Mouse (Mus musculus) spleen, postnatal 10 days (tissue): ENCODE measurements around the gene Dapp1.
"Not testable (repeated sequence)": the region's sequence is repeated elsewhere in the genome, so short reads cannot be mapped to it uniquely, and the experiment has no call there.

Source experiments
- DNase-seq, 2 experiments: peaks; one replicate each; pipeline ENCODE4 v3.0.0; 2021 to 2022; ENCODE audit warnings: low spot score in 2 of 2

Dapp1 gene

GRCm38 (mm10) chr3:137920594-137920993 is 60.8 kb downstream of the Dapp1 start:
- DNase-seq, result no peak

- DNase-seq, result no peak
Measured at GRCm38 (mm10) chr3:137919398-137919797, 61.9 kb downstream of the Dapp1 start.

- no peak for DNase-seq
Measured at GRCm38 (mm10) chr3:137918932-137919311, 62.4 kb downstream of the Dapp1 start.

DNA sequence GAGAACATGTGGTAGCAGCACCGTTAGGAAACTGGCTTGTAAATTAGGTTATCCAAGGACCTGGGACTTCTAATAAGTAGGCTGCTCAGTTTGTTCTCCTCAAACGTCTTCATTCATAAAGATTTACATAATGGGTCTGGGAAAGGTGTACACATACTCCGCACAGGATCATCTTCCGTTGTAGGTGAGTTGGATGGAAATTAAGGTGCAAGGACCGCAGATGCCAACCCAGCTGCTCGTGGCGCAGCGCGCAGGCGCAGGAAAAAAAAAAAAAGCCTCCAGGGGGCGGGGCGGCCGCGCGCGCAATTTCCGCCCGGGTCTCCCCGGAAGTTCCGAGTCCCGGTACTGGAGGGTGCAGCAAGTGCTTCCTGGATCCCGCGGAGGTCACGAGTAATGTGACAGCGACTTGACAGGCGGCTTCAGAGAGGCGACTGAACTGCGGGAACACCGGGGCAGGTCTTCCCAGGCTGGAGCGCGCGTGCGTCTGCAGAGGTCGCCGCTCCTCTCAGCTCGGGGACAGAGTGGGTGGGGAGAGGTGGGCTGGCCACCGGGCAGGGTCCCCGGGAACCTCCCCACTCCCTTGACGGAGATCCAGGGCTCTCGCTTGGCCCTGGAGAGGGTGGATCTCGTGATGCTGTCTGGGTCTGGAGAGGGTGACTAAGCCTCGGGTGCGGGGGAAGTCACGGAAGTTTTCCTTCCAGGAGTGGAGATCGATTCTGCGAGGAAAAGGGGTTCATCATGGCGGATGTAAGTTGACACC is 63.0 kb downstream of the Dapp1 start, which contains the start of gene Lamtor3:
TSS of gene Lamtor3 (plus strand) at position 335 of the 760 bp plus-strand sequence.
- peak; percentile 84 to 91 for DNase-seq

DNA sequence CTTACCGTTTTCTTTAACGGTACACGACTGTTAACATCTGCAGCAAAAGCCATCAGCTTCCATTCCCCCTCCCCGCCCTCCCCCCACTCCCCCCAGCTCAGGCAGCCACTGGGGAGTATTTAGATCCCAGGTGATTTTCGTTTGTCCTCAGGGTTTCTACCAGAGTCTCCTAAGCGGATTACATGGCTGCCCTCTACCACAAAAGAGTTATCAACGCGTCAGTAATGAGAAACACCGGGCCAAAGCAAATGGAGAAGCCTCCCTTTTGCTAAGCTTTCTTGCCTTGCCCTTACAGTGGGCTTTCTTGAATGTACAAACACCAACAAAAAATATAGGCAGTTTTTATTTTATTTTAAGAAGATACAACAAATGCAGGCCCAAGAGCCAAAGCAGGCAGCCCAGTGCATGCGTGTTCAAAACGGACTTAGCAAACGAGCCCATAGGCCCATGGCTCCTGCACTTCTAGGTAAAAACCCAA is 63.6 kb downstream of the Dapp1 start:
- no peak for DNase-seq

DNA sequence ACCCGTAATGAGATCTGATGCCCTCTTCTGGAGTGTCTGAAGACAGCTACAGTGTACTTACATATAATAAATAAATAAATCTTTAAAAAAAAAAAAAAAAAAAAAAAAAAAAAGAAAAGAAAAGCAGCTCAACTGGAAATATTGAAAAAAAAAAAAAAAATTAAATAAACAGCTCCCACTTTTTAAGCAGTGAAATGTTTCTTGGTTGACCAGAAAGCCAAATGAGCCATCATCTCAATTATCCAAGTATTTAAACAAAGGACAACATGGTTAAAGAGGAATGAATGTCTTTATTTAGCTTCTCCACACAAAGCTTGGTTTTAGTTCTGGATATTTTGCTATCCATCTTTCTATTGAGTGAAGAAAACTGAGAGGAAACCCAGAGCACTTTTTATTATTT is 66.8 kb downstream of the Dapp1 start:
- DNase-seq, result not testable (repeated sequence)

DNA sequence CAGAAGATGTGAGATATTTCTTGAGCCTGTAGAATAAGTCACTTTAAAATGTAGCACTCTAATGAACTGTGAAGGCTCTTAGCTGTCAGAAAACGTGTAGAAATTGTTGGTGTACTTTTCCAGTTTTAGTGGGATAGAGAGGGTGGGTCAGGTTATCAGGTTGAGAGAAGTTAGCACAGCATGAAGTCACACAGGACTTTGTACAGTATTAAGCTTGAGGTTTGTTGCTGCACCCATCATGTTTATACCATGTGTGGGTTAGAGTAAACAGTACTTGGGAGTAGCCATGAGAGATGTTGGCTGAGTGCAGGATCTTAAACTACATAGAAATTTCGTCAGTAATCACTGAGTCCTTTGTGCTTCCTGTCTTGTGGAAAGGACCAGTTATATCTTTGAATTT is 68.3 kb downstream of the Dapp1 start:
- DNase-seq, result no peak

- no peak for DNase-seq
Measured at GRCm38 (mm10) chr3:137900149-137900548, 81.2 kb downstream of the Dapp1 start.

DNA sequence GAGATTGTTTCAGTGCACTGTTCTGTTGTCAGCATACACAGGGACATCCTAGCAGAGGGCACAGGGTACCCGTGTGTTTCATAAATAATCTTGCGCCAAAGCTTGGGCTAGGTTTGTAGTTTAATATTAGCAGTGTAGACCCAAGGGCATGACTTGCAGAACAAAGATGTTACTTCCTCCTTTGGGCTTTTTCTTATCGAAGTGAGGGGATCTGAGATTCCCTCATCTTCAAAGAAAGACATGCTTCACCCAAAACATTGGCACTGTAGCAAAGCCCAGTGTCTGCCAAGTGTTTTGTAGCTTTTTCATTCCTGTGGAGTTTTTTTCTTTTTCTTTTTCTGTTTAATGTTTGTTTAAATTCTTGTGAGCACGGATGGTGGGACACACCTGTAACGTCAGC is 83.7 kb downstream of the Dapp1 start:
- no peak for DNase-seq

GRCm38 (mm10) chr3:137896867-137897266 is 84.5 kb downstream of the Dapp1 start:
- no peak for DNase-seq

GRCm38 (mm10) chr3:137896386-137896785 is 85.0 kb downstream of the Dapp1 start:
- no peak for DNase-seq

- DNase-seq, result peak in 1 of 2 experiments; percentile 37
Measured at GRCm38 (mm10) chr3:137895196-137895595, 86.1 kb downstream of the Dapp1 start.

DNA sequence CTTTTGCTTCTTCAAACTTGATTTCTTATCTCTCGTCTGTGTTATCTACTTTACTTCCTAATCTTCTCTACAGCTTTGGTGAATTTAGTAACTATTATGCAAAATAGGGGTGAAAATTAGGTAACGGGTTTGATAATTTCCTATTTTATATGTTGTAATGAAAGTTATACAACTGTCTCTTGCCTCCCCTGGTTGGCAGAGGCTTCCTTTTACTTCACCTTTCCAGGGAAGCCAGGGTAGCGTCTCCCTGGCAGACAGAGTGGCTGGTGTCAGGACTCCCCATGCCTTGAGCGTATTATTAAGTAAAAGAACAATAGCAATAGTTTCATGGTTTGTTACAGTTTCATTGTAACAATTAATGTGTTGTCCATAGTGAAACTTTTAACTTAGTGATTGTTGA is 87.6 kb downstream of the Dapp1 start:
- no peak for DNase-seq

GRCm38 (mm10) chr3:137892118-137892517 is 89.2 kb downstream of the Dapp1 start:
- DNase-seq, result no peak

GRCm38 (mm10) chr3:137891089-137891488 is 90.3 kb downstream of the Dapp1 start:
- DNase-seq, result no peak

GRCm38 (mm10) chr3:137887961-137888360 is 93.4 kb downstream of the Dapp1 start:
- no peak for DNase-seq

DNA sequence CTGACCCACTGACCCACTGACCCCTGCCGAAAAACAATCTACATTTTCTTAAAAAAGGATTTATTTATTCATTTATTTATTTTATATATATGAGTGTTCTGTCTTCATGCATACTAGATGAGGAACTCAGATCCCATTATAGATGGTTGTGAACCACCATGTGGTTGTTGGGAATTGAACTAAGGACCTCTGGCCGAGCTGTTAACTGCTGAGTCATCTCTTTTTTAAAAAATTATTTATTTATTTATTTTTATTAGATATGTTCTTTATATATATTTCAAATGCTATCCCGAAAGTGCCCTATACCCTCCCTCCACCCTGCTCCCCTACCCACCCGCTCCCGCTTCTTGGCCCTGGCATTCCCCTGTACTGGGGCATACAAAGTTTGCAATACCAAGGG is 100.3 kb downstream of the Dapp1 start:
- no peak for DNase-seq
